13 mouse cellular contexts compared by ENCODE assay signal in the genomic region with DNA sequence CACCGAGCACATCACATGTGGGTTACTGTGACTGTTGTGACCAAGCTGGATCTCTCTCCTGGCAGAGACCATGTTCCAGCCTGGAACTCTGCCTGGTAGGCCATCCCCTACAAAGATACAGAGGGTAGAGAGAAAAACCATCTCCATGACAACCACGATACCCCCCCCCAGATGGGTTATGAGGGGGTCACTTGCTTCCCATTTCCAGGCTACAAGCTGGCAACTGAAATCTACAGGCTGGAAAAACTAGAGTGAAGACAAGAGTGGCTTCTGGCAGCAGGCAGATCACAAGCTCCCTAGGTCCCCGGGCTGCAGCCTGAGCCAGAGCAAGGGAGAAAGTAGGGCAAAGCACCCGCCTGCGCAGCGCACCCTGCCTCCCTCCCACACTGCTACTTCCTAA. TPM values are rescaled to one million over a fixed set of nuclear protein-coding genes. Genes with fewer than 3 reads are reported as not detected.
DNase-seq lines count a peak whose midpoint lies in the region; ATAC-seq and TF ChIP-seq lines count a peak whose summit lies in the region.
"Had no signal": no experiment of that assay in that cellular context is flagged by ENCODE, and none has a peak within 500 bp of the region (broad histone marks: within the 10 kb centered on the region; RNA-seq: fewer than 3 reads in every experiment).

No protein-coding gene starts in this region.

- WGBS in forebrain, postnatal 0 days: 80% methylated on average over 6 of the region's 6 CpGs
- WGBS in forebrain, embryonic 14.5 days: 94% methylated on average over 6 of the region's 6 CpGs
- 90% methylated on average over 6 of the region's 6 CpGs for WGBS in liver, postnatal 0 days (ENCODE audit: insufficient replicate concordance)
- WGBS in midbrain, embryonic 13.5 days: 87% methylated on average over 6 of the region's 6 CpGs

- H3K27me3 ChIP-seq in forebrain, postnatal 0 days (ENCODE audit: insufficient read depth, low read length): no peaks in the 10 kb centered on the region
- no peaks in the 10 kb centered on the region for H3K27me3 ChIP-seq in forebrain, embryonic 14.5 days (replicated peaks; ENCODE audit: control insufficient read depth, insufficient read depth, low read length)
- H3K27me3 ChIP-seq in liver, postnatal 0 days (ENCODE audit: insufficient read depth, low read length): no peaks in the 10 kb centered on the region
- H3K27me3 ChIP-seq in midbrain, embryonic 13.5 days: no peaks in the 10 kb centered on the region
- H3K27me3 ChIP-seq: embryonic facial prominence, embryonic 13.5 days; liver, embryonic 12.5 days had no signal

- no peak overlapping the region for H3K4me3 ChIP-seq in forebrain, postnatal 0 days (ENCODE audit: low read depth, low read length)
- H3K4me3 ChIP-seq in forebrain, embryonic 14.5 days (ENCODE audit: low read depth, low read length): no peak overlapping the region
- no peak overlapping the region for H3K4me3 ChIP-seq in liver, postnatal 0 days (ENCODE audit: low read depth, low read length)
- no peak overlapping the region for H3K4me3 ChIP-seq in midbrain, embryonic 13.5 days (replicated peaks)
- H3K4me3 ChIP-seq: embryonic facial prominence, embryonic 13.5 days; liver, embryonic 12.5 days had no signal

- no peak overlapping the region for H3K27ac ChIP-seq in forebrain, postnatal 0 days (ENCODE audit: low read depth, low read length)
- no peak overlapping the region for H3K27ac ChIP-seq in forebrain, embryonic 14.5 days (ENCODE audit: low read depth, low read length)
- no peak overlapping the region for H3K27ac ChIP-seq in liver, postnatal 0 days (ENCODE audit: low read depth)
- no peak overlapping the region for H3K27ac ChIP-seq in midbrain, embryonic 13.5 days
- H3K27ac ChIP-seq: embryonic facial prominence, embryonic 13.5 days; kidney, postnatal 0 days; liver, embryonic 12.5 days had no signal

- TF ChIP-seq EP300 in liver, postnatal 0 days (IDR thresholded peaks at IDR 0.05; ENCODE audit: low read depth): no peak

- H3K9ac ChIP-seq in forebrain, postnatal 0 days: no peak overlapping the region
- no peak overlapping the region for H3K9ac ChIP-seq in forebrain, embryonic 14.5 days (ENCODE audit: low read length)
- H3K9ac ChIP-seq in liver, postnatal 0 days (replicated peaks): no peak overlapping the region
- no peak overlapping the region for H3K9ac ChIP-seq in midbrain, embryonic 13.5 days (replicated peaks)
- H3K9ac ChIP-seq: embryonic facial prominence, embryonic 13.5 days; liver, embryonic 12.5 days had no signal

- H3K36me3 ChIP-seq in forebrain, postnatal 0 days (ENCODE audit: insufficient read depth): no peaks in the 10 kb centered on the region
- H3K36me3 ChIP-seq in forebrain, embryonic 14.5 days (ENCODE audit: control insufficient read depth, insufficient read depth, low read length): no peaks in the 10 kb centered on the region
- H3K36me3 ChIP-seq in liver, postnatal 0 days (replicated peaks; ENCODE audit: insufficient read depth, low read length): no peaks in the 10 kb centered on the region
- H3K36me3 ChIP-seq in midbrain, embryonic 13.5 days: no peaks in the 10 kb centered on the region
- H3K36me3 ChIP-seq: embryonic facial prominence, embryonic 13.5 days; liver, embryonic 12.5 days had no signal

- no peaks in the 10 kb centered on the region for H3K9me3 ChIP-seq in forebrain, postnatal 0 days (ENCODE audit: low read length)
- no peaks in the 10 kb centered on the region for H3K9me3 ChIP-seq in forebrain, embryonic 14.5 days (replicated peaks; ENCODE audit: control insufficient read depth, low read length)
- H3K9me3 ChIP-seq in liver, postnatal 0 days (ENCODE audit: low read length): no peaks in the 10 kb centered on the region
- H3K9me3 ChIP-seq in midbrain, embryonic 13.5 days: no peaks in the 10 kb centered on the region
- H3K9me3 ChIP-seq: embryonic facial prominence, embryonic 13.5 days; liver, embryonic 12.5 days had no signal

- H3K4me2 ChIP-seq in forebrain, postnatal 0 days (ENCODE audit: low read depth): no peak overlapping the region
- H3K4me2 ChIP-seq in forebrain, embryonic 14.5 days (ENCODE audit: low read length): no peak overlapping the region
- no peak overlapping the region for H3K4me2 ChIP-seq in liver, postnatal 0 days (ENCODE audit: low read depth, low read length)
- H3K4me2 ChIP-seq in midbrain, embryonic 13.5 days (replicated peaks): no peak overlapping the region
- H3K4me2 ChIP-seq: embryonic facial prominence, embryonic 13.5 days; liver, embryonic 12.5 days had no signal

- TF ChIP-seq CTCF in forebrain, postnatal 0 days (IDR thresholded peaks at IDR 0.05; ENCODE audit: low read depth): no peak
- TF ChIP-seq CTCF in liver, postnatal 0 days (IDR thresholded peaks at IDR 0.05; ENCODE audit: low read depth): no peak

- peaks cover 8% of the 10 kb centered on the region; the same call in 1 of the 2 replicates for H3K4me1 ChIP-seq in forebrain, postnatal 0 days (ENCODE audit: insufficient read depth)
- no peaks in the 10 kb centered on the region; the same call in 1 of the 2 replicates for H3K4me1 ChIP-seq in forebrain, embryonic 14.5 days (ENCODE audit: control insufficient read depth, insufficient read depth, low read length)
- no peaks in the 10 kb centered on the region for H3K4me1 ChIP-seq in liver, postnatal 0 days (ENCODE audit: insufficient read depth)
- H3K4me1 ChIP-seq in midbrain, embryonic 13.5 days (replicated peaks): peaks cover 14% of the 10 kb centered on the region
- H3K4me1 ChIP-seq: liver, embryonic 12.5 days had no signal

- peak; percentile 37 for DNase-seq in forebrain, postnatal 0 days
- DNase-seq in forebrain, embryonic 14.5 days (ENCODE audit: low spot score): no peak
- peak; percentile 26 for DNase-seq in retina, adult 2 months (ENCODE audit: low read depth, low spot score)
- no peak for DNase-seq in retina, embryonic 14.5 days (ENCODE audit: low spot score)
- peak; percentile 41 to 42 for DNase-seq in layer of hippocampus, postnatal 36 days
- DNase-seq in right cerebral cortex, postnatal 36 days (ENCODE audit: low spot score in 2 of 2): peak; percentile 26 to 65
- DNase-seq in liver, postnatal 0 days: no peak

- peak; percentile 49 for ATAC-seq in forebrain, postnatal 0 days
- ATAC-seq in forebrain, embryonic 14.5 days: no peak
- no peak for ATAC-seq in liver, postnatal 0 days
- ATAC-seq in midbrain, embryonic 13.5 days: no peak
- ATAC-seq: liver, embryonic 12.5 days had no signal

RNA-seq across cellular contexts. Expression of a gene that starts 54.0 kb away (rescaled TPM):
- 164 and 262 TPM in 2 replicates for total RNA-seq in forebrain, postnatal 0 days (2014; rRNA removed)
- polyA plus RNA-seq in forebrain, postnatal 0 days (2015; fragmentation: Nextera tagmentation; extraction: Ambion mirVana): 175 and 379 TPM in 2 replicates
- 108 and 139 TPM in 2 replicates for polyA plus RNA-seq in forebrain, embryonic 14.5 days (2014; fragmentation: Nextera tagmentation; extraction: Ambion mirVana)
- total RNA-seq in layer of hippocampus, postnatal 36 days (2021): 100 to 1,000 TPM; 126 to 139 TPM
- polyA plus RNA-seq in liver, postnatal 0 days (2015; fragmentation: Nextera tagmentation; extraction: Ambion mirVana): 0.09 and 0.12 TPM in 2 replicates
- 202 and 235 TPM in 2 replicates for polyA plus RNA-seq in midbrain, embryonic 13.5 days (2015; fragmentation: Nextera tagmentation; extraction: Ambion mirVana)
- total RNA-seq: megakaryocyte, adult 5-6 weeks; neutrophil, adult 5-6 weeks had no signal

RNA-seq across cellular contexts. Expression of a gene that starts 59.9 kb away (rescaled TPM):
- 92.1 and 125 TPM in 2 replicates for total RNA-seq in forebrain, postnatal 0 days (2014; rRNA removed)
- polyA plus RNA-seq in forebrain, postnatal 0 days (2015; fragmentation: Nextera tagmentation; extraction: Ambion mirVana): 30.2 and 47.1 TPM in 2 replicates
- polyA plus RNA-seq in forebrain, embryonic 14.5 days (2014; fragmentation: Nextera tagmentation; extraction: Ambion mirVana): 54.0 and 63.6 TPM in 2 replicates
- 100 to 1,000 TPM; 160 to 181 TPM for total RNA-seq in layer of hippocampus, postnatal 36 days (2021)
- 11.7 and 12.3 TPM in 2 replicates for polyA plus RNA-seq in liver, postnatal 0 days (2015; fragmentation: Nextera tagmentation; extraction: Ambion mirVana)
- polyA plus RNA-seq in midbrain, embryonic 13.5 days (2015; fragmentation: Nextera tagmentation; extraction: Ambion mirVana): 84.6 and 94.4 TPM in 2 replicates

Comparison
In these comparisons a context has a peak if more than half of its experiments do, and no peak if none do; other contexts are left out.
1. DNase-seq: peak in forebrain, postnatal 0 days (single experiment), retina, adult 2 months (single experiment), layer of hippocampus, postnatal 36 days (2 of 2) and right cerebral cortex, postnatal 36 days (2 of 2); none in forebrain, embryonic 14.5 days (single experiment), retina, embryonic 14.5 days (single experiment) and liver, postnatal 0 days (single experiment).
2. RNA of a gene that starts 54.0 kb away (polyA plus RNA-seq): 175 to 379 TPM in forebrain, postnatal 0 days, 202 to 235 TPM in midbrain, embryonic 13.5 days and 108 to 139 TPM in forebrain, embryonic 14.5 days; 0.09 to 0.12 TPM in liver, postnatal 0 days; every median in the first group is over 10 times any median in the second.